Mouse (Mus musculus) MEL (cell line): ENCODE data around the gene Atp1b3. TPM values are rescaled to one million over a fixed set of nuclear protein-coding genes. Genes with fewer than 3 reads are reported as not detected.
A peak's percentile ranks its signal among the peaks of the same experiment; 100 is the strongest.

Source experiments
- DNase-seq: peaks from one replicate; pipeline ENCODE4 v3.0.0; 2011; ENCODE audit warnings: low read depth, low spot score
- H3K27ac ChIP-seq: 2 replicates; pipeline ENCODE4 v1.5.1; 2012; ENCODE audit warnings: low read depth, mild to moderate bottlenecking, control low read depth, low read length, moderate library complexity; ENCODE audit not compliant: control insufficient read depth
- H3K27me3 ChIP-seq, 2 experiments: fragments of 150-350 bp in 1 of 2; sonication (generic) in 1 of 2; 2 replicates each; pipeline ENCODE4 v1.6.1; 2012; ENCODE audit warnings: low read length in 2 of 2, mild to moderate bottlenecking in 2 of 2, improper control_type of control experiment in 1 of 2, moderate library complexity in 1 of 2; ENCODE audit not compliant: insufficient read depth in 2 of 2, control insufficient read depth in 1 of 2
- H3K36me3 ChIP-seq, 2 experiments: 2 replicates each; pipeline ENCODE4 v1.6.1; 2012 to 2014; ENCODE audit warnings: low read length in 2 of 2, improper control_type of control experiment in 1 of 2, inconsistent platforms in 1 of 2, mild to moderate bottlenecking in 1 of 2; ENCODE audit not compliant: insufficient read depth in 2 of 2, control insufficient read depth in 1 of 2
- H3K4me1 ChIP-seq, 2 experiments: fragments of 150-350 bp in 1 of 2; sonication (generic) in 1 of 2; 2 replicates each; pipeline ENCODE4 v1.6.1; 2012; ENCODE audit warnings: low read length in 2 of 2, improper control_type of control experiment in 1 of 2, mild to moderate bottlenecking in 1 of 2; ENCODE audit not compliant: insufficient read depth in 2 of 2, control insufficient read depth in 1 of 2
- H3K4me3 ChIP-seq, 2 experiments: fragments of 150-350 bp in 1 of 2; sonication (generic) in 1 of 2; 2 replicates each; pipeline ENCODE4 v1.5.1; 2012; ENCODE audit warnings: low read depth in 2 of 2, low read length in 2 of 2, mild to moderate bottlenecking in 2 of 2, moderate library complexity in 2 of 2, control low read depth in 1 of 2, improper control_type of control experiment in 1 of 2; ENCODE audit not compliant: control insufficient read depth in 1 of 2, insufficient read depth in 1 of 2
- H3K79me2 ChIP-seq: 2 replicates; pipeline ENCODE4 v1.6.1; 2012; ENCODE audit warnings: mild to moderate bottlenecking, low read length, moderate library complexity; ENCODE audit not compliant: control insufficient read depth, poor library complexity, insufficient read depth
- H3K9ac ChIP-seq: 2 replicates; pipeline ENCODE4 v1.6.1; 2012; ENCODE audit warnings: low read depth, mild to moderate bottlenecking, control low read depth, low read length, moderate library complexity; ENCODE audit not compliant: control insufficient read depth, poor library complexity, severe bottlenecking
- H3K9me3 ChIP-seq: fragments of 150-350 bp; sonication (generic); replicated peaks from 2 replicates; pipeline ENCODE4 v1.6.1; 2012; ENCODE audit warnings: mild to moderate bottlenecking, low read length, improper control_type of control experiment, moderate library complexity; ENCODE audit not compliant: insufficient read depth
- BHLHE40 ChIP-seq: IDR thresholded peaks from 2 replicates; pipeline ENCODE4 v1.6.1; 2012; ENCODE audit warnings: low read depth, mild to moderate bottlenecking, inconsistent platforms, low read length, improper control_type of control experiment, borderline replicate concordance
- CHD1 ChIP-seq: IDR thresholded peaks from 2 replicates; pipeline ENCODE4 v1.6.1; 2012; ENCODE audit warnings: low read depth, mild to moderate bottlenecking, inconsistent platforms, low read length, improper control_type of control experiment
- CHD2 ChIP-seq: IDR thresholded peaks from 2 replicates; pipeline ENCODE4 v1.6.1; 2011; ENCODE audit warnings: low read length, improper control_type of control experiment
- E2F4 ChIP-seq: IDR thresholded peaks from 2 replicates; pipeline ENCODE4 v1.6.1; 2011; ENCODE audit warnings: low read depth, low read length, improper control_type of control experiment, borderline replicate concordance
- ELF1 ChIP-seq: IDR thresholded peaks from 2 replicates; pipeline ENCODE4 v1.6.1; 2014; ENCODE audit warnings: low read depth, mild to moderate bottlenecking, inconsistent platforms, low read length, improper control_type of control experiment, moderate library complexity
- EP300 ChIP-seq, 2 experiments: IDR thresholded peaks; 2 replicates each; pipeline ENCODE4 v1.6.1; 2011; ENCODE audit warnings: improper control_type of control experiment in 2 of 2, low read length in 2 of 2, low read depth in 1 of 2, mild to moderate bottlenecking in 1 of 2
- ETS1 ChIP-seq: IDR thresholded peaks from 2 replicates; pipeline ENCODE4 v1.6.1; 2012; ENCODE audit warnings: low read depth, mild to moderate bottlenecking, inconsistent platforms, low read length, improper control_type of control experiment, moderate library complexity
- GABPA ChIP-seq: IDR thresholded peaks from 2 replicates; pipeline ENCODE4 v1.6.1; 2012; ENCODE audit warnings: low read depth, mild to moderate bottlenecking, inconsistent platforms, low read length, improper control_type of control experiment, moderate library complexity
- GATA1 ChIP-seq: IDR thresholded peaks from 2 replicates; pipeline ENCODE4 v1.6.1; 2011; ENCODE audit warnings: low read depth, low read length, improper control_type of control experiment
- HCFC1 ChIP-seq: IDR thresholded peaks from 2 replicates; pipeline ENCODE4 v1.6.1; 2012; ENCODE audit warnings: low read depth, mild to moderate bottlenecking, inconsistent platforms, low read length, improper control_type of control experiment, moderate library complexity
- JUND ChIP-seq: IDR thresholded peaks from 2 replicates; pipeline ENCODE4 v1.6.1; 2011; ENCODE audit warnings: low read depth, mild to moderate bottlenecking, improper control_type of control experiment, low read length
- KAT2A ChIP-seq: conservative IDR thresholded peaks from 2 replicates; pipeline ENCODE4 v1.6.1; 2012; ENCODE audit warnings: low read depth, low read length, improper control_type of control experiment, inconsistent platforms
- MAFK ChIP-seq: IDR thresholded peaks from 2 replicates; pipeline ENCODE4 v1.6.1; 2011; ENCODE audit warnings: low read depth, mild to moderate bottlenecking, low read length, improper control_type of control experiment, borderline replicate concordance
- MAX ChIP-seq: IDR thresholded peaks from 2 replicates; pipeline ENCODE4 v1.6.1; 2011; ENCODE audit warnings: low read length, improper control_type of control experiment
- MAZ ChIP-seq: IDR thresholded peaks from 2 replicates; pipeline ENCODE4 v1.6.1; 2012; ENCODE audit warnings: low read depth, mild to moderate bottlenecking, inconsistent platforms, low read length, improper control_type of control experiment
- MEF2A ChIP-seq: IDR thresholded peaks from 2 replicates; pipeline ENCODE4 v1.6.1; 2014; ENCODE audit warnings: low read depth, mild to moderate bottlenecking, inconsistent platforms, low read length, improper control_type of control experiment; ENCODE audit not compliant: poor library complexity, insufficient replicate concordance, severe bottlenecking; ENCODE audit errors: extremely low read depth
- MXI1 ChIP-seq: IDR thresholded peaks from 2 replicates; pipeline ENCODE4 v1.6.1; 2011; ENCODE audit warnings: mild to moderate bottlenecking, low read depth, low read length, improper control_type of control experiment
- MYB ChIP-seq: IDR thresholded peaks from 2 replicates; pipeline ENCODE4 v1.6.1; 2011; ENCODE audit warnings: mild to moderate bottlenecking, low read depth, low read length, improper control_type of control experiment
- MYC ChIP-seq: IDR thresholded peaks from 2 replicates; pipeline ENCODE4 v1.6.1; 2011; ENCODE audit warnings: low read depth, mild to moderate bottlenecking, low read length, improper control_type of control experiment, moderate library complexity
- POLR2AphosphoS2 ChIP-seq: IDR thresholded peaks from 2 replicates; pipeline ENCODE4 v1.6.1; 2011; ENCODE audit warnings: low read length, improper control_type of control experiment
- RCOR1 ChIP-seq: IDR thresholded peaks from 2 replicates; pipeline ENCODE4 v1.6.1; 2012; ENCODE audit warnings: low read depth, mild to moderate bottlenecking, inconsistent platforms, low read length, improper control_type of control experiment
- SIN3A ChIP-seq: IDR thresholded peaks from 2 replicates; pipeline ENCODE4 v1.6.1; 2012; ENCODE audit warnings: low read length, improper control_type of control experiment, inconsistent platforms
- SMC3 ChIP-seq: IDR thresholded peaks from 2 replicates; pipeline ENCODE4 v1.6.1; 2011; ENCODE audit warnings: low read depth, low read length, improper control_type of control experiment
- TAL1 ChIP-seq: IDR thresholded peaks from 2 replicates; pipeline ENCODE4 v1.6.1; 2012; ENCODE audit warnings: mild to moderate bottlenecking, inconsistent platforms, low read length, moderate library complexity, mixed read lengths
- TBP ChIP-seq: IDR thresholded peaks from 2 replicates; pipeline ENCODE4 v1.8.0; 2011; ENCODE audit warnings: low read depth, low read length, improper control_type of control experiment
- TCF12 ChIP-seq: IDR thresholded peaks from 2 replicates; pipeline ENCODE4 v1.6.1; 2014; ENCODE audit warnings: low read depth, mild to moderate bottlenecking, inconsistent platforms, low read length, improper control_type of control experiment, moderate library complexity
- UBTF ChIP-seq: IDR thresholded peaks from 2 replicates; pipeline ENCODE4 v1.6.1; 2012; ENCODE audit warnings: low read depth, mild to moderate bottlenecking, inconsistent platforms, low read length, improper control_type of control experiment, moderate library complexity, borderline replicate concordance; ENCODE audit not compliant: insufficient read depth
- USF1 ChIP-seq: IDR thresholded peaks from 2 replicates; pipeline ENCODE4 v1.6.1; 2014; ENCODE audit warnings: low read depth, mild to moderate bottlenecking, inconsistent platforms, low read length, improper control_type of control experiment, moderate library complexity
- ZC3H11A ChIP-seq: IDR thresholded peaks from 2 replicates; pipeline ENCODE4 v1.6.1; 2012; ENCODE audit warnings: low read depth, mild to moderate bottlenecking, inconsistent platforms, low read length, improper control_type of control experiment
- ZKSCAN1 ChIP-seq: IDR thresholded peaks from 2 replicates; pipeline ENCODE4 v1.6.1; 2012; ENCODE audit warnings: low read depth, mild to moderate bottlenecking, inconsistent platforms, low read length, improper control_type of control experiment, moderate library complexity
- ZNF384 ChIP-seq: IDR thresholded peaks from 2 replicates; pipeline ENCODE4 v1.6.1; 2012; ENCODE audit warnings: low read depth, mild to moderate bottlenecking, inconsistent platforms, low read length, improper control_type of control experiment
- polyA plus RNA-seq, 2 experiments: library from polyadenylated mRNA; stranded (reverse) in 1 of 2; unstranded in 1 of 2; fragments of >175 nt in 1 of 2; fragments of >200 nt in 1 of 2; gene quantifications; 2 replicates each; pipeline versions ENCODE4 v1.2.1 to v1.2.4; 2012; ENCODE audit warnings: low replicate concordance in 2 of 2, low read depth in 1 of 2; ENCODE audit not compliant: insufficient read length in 2 of 2, insufficient read depth in 1 of 2, missing spikeins in 1 of 2
- total RNA-seq: library from RNA; depleted of rRNA; stranded (reverse); fragments of 300-350 nt; gene quantifications from 2 replicates; pipeline ENCODE4 v1.2.3, GENCODE M21; 2012

Gene Atp1b3
- total and polyA plus RNA-seq, 3 experiments = 57.8 to 70.6 TPM; not detected in 1

GRCm38 (mm10) chr9:96353799-96354198 is 10.4 kb downstream of the Atp1b3 start:
- Histone ChIP-seq H3K27me3 (no peaks in the 10 kb centered on the region), H3K36me3 (peaks cover 0 to 19% of the 10 kb centered on the region in 2 experiments; a peak in 2 of 4 replicates), H3K4me3 (no peak overlapping the region), H3K9ac (peak overlapping the region; percentile 7; the same call in 1 of the 2 replicates), H3K79me2 (peaks cover 32% of the 10 kb centered on the region), H3K4me1 (peaks cover 5 to 13% of the 10 kb centered on the region in 2 experiments), H3K9me3 (no peaks in the 10 kb centered on the region), H3K27ac (peak overlapping the region; percentile 40)
- peak; percentile 81 for TF ChIP-seq MXI1
- TF ChIP-seq TAL1 = peak; percentile 85
- peak; percentile 94 to 96 for TF ChIP-seq EP300 (IDR thresholded peaks at IDR 0.05; ENCODE audit: low read depth in 1 of 2, low read length in 2 of 2)
- TF ChIP-seq MAZ = peak; percentile 64
- no peak for TF ChIP-seq JUND
- peak; percentile 90 for TF ChIP-seq BHLHE40
- TF ChIP-seq ZNF384 = peak; percentile 57; the same call in 1 of the 2 replicates
- TF ChIP-seq RCOR1 = peak; percentile 93
- TF ChIP-seq E2F4 = no peak
- peak; percentile 50; the same call in 1 of the 2 replicates for TF ChIP-seq ELF1
- TF ChIP-seq POLR2AphosphoS2 = peak; percentile 61; the same call in 1 of the 2 replicates
- TF ChIP-seq TCF12 = peak; percentile 95
- 0 out of 2 replicates have a peak, but pooled peaks have one; percentile 11 for TF ChIP-seq SMC3
- peak; percentile 39; the same call in 1 of the 2 replicates for TF ChIP-seq TBP
- TF ChIP-seq UBTF = no peak
- TF ChIP-seq MYC = 0 out of 2 replicates have a peak, but pooled peaks have one; percentile 33
- TF ChIP-seq HCFC1 = peak; percentile 58; the same call in 1 of the 2 replicates
- TF ChIP-seq SIN3A = peak; percentile 97
- TF ChIP-seq USF1 = peak; percentile 72
- TF ChIP-seq KAT2A = no peak; the same call in 1 of the 2 replicates
- TF ChIP-seq MYB = peak; percentile 58; the same call in 1 of the 2 replicates
- TF ChIP-seq MAX = peak; percentile 38; the same call in 1 of the 2 replicates
- peak; percentile 99 for TF ChIP-seq GATA1
- peak; percentile 100 for TF ChIP-seq ETS1
- no peak for TF ChIP-seq CHD1
- no peak; the same call in 1 of the 2 replicates for TF ChIP-seq CHD2
- TF ChIP-seq MAFK = peak; percentile 60; the same call in 1 of the 2 replicates
- TF ChIP-seq MEF2A = 0 out of 2 replicates have a peak, but pooled peaks have one; percentile 40
- 0 out of 2 replicates have a peak, but pooled peaks have one; percentile 23 for TF ChIP-seq ZC3H11A
- TF ChIP-seq ZKSCAN1 = no peak; the same call in 1 of the 2 replicates
- no peak for TF ChIP-seq GABPA
- peak; percentile 95 for DNase-seq
